Mouse (Mus musculus) lung, embryonic 16.5 days (tissue): ENCODE measurements around the gene Pspc1. TPM values are rescaled to one million over a fixed set of nuclear protein-coding genes. Genes with fewer than 3 reads are reported as not detected.
"Not testable (repeated sequence)": the region's sequence is repeated elsewhere in the genome, so short reads cannot be mapped to it uniquely, and the experiment has no call there.

ENCODE experiments used
- ATAC-seq: fragments of 200-750 bp; cut with Nextera tagmentation; 2 replicates; pipeline ENCODE4 v1.8.0; 2017; ENCODE audit warnings: low read depth, mild to moderate bottlenecking, moderate library complexity
- H3K27ac ChIP-seq: fragments of 300-500 bp; sonication (generic); 2 replicates; pipeline ENCODE4 v1.5.1; 2014; ENCODE audit warnings: mild to moderate bottlenecking, control low read depth, low read length
- H3K27me3 ChIP-seq: fragments of 300-500 bp; sonication (generic); 2 replicates; pipeline ENCODE4 v1.6.1; 2014; ENCODE audit warnings: low read depth, low read length, mixed read lengths; ENCODE audit not compliant: control insufficient read depth, insufficient read depth
- H3K36me3 ChIP-seq: fragments of 300-500 bp; sonication (generic); 2 replicates; pipeline ENCODE4 v1.6.1; 2014; ENCODE audit warnings: low read length; ENCODE audit not compliant: control insufficient read depth, insufficient read depth
- H3K4me1 ChIP-seq: fragments of 300-500 bp; sonication (generic); replicated peaks from 2 replicates; pipeline ENCODE4 v1.6.1; 2014; ENCODE audit warnings: low read length, mixed read lengths; ENCODE audit not compliant: control insufficient read depth, insufficient read depth
- H3K4me2 ChIP-seq: fragments of 300-500 bp; sonication (generic); 2 replicates; pipeline ENCODE4 v1.6.1; 2014; ENCODE audit warnings: low read depth, low read length, control low read depth
- H3K4me3 ChIP-seq: fragments of 300-500 bp; sonication (generic); 2 replicates; pipeline ENCODE4 v1.5.1; 2014; ENCODE audit warnings: mild to moderate bottlenecking, low read length, control low read depth
- H3K9ac ChIP-seq: fragments of 300-500 bp; sonication (generic); 2 replicates; pipeline ENCODE4 v1.6.1; 2014; ENCODE audit warnings: low read length, control low read depth
- H3K9me3 ChIP-seq: fragments of 300-500 bp; sonication (generic); 2 replicates; pipeline ENCODE4 v1.6.1; 2016; ENCODE audit warnings: low read length; ENCODE audit not compliant: control insufficient read depth
- WGBS: fragments of 180-500 bp; shearing (Covaris S2); extraction: QIAGEN DNeasy Blood & Tissue Kit; methylation state at CpG from one replicate; pipeline ENCODE4 v1.1.7; 2014; 5-methylcytosine and 5-hydroxymethylcytosine counted together
- polyA plus RNA-seq: library from polyadenylated mRNA; unstranded; fragments of >200 nt; fragmentation: Nextera tagmentation; extraction: Ambion mirVana; gene quantifications from 2 replicates; pipeline ENCODE4 v1.2.1, GENCODE M21; 2015

Pspc1 gene
- polyA plus RNA-seq, 1 experiment from 2014 or later, result 19.2 TPM

- H3K4me3 ChIP-seq, result no peak overlapping the region
- H3K27ac ChIP-seq, result no peak overlapping the region
- no peak overlapping the region for H3K9ac ChIP-seq
- no peak overlapping the region for H3K4me2 ChIP-seq
- WGBS, result 43% methylated on average over 2 of the region's 2 CpGs
- no peak for ATAC-seq
- no peaks in the 10 kb centered on the region for H3K27me3 ChIP-seq
- H3K4me1 ChIP-seq, result no peaks in the 10 kb centered on the region
- H3K36me3 ChIP-seq, result peaks cover 29% of the 10 kb centered on the region
- no peaks in the 10 kb centered on the region for H3K9me3 ChIP-seq
Measured at GRCm38 (mm10) chr14:56793243-56793642, 15.1 kb upstream of the Pspc1 start.

- Histone ChIP-seq H3K4me1 (no peaks in the 10 kb centered on the region), H3K27ac (no peak overlapping the region), H3K36me3 (no peaks in the 10 kb centered on the region), H3K9ac (no peak overlapping the region), H3K4me2 (no peak overlapping the region), H3K27me3 (no peaks in the 10 kb centered on the region), H3K9me3 (no peaks in the 10 kb centered on the region), H3K4me3 (no peak overlapping the region)
- ATAC-seq, result no peak
- WGBS, result 74% methylated on average over 1 of the region's 1 CpGs
Measured at GRCm38 (mm10) chr14:56784575-56784974, 6.5 kb upstream of the Pspc1 start.

DNA sequence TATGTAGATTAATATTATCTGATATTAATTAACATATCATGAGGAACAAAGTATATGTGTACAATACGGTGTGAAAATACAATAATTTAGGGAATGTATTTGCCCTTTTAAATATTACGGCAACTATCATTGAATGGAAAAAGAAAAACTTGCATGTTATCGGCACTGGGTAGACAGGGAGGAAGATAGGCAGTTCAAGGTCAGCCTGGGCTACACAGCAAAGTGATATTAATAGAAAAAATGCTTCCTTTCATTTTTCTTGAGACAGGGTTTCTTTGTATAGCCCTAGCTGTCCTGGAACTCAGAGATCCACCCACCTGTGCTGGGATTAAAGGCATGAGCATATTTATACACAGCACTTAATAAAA lies 801 bp upstream of the Pspc1 start:
- no peak for ATAC-seq
- Histone ChIP-seq H3K4me2 (peak overlapping the region; percentile 90), H3K9me3 (no peaks in the 10 kb centered on the region), H3K36me3 (no peaks in the 10 kb centered on the region), H3K27me3 (no peaks in the 10 kb centered on the region), H3K4me1 (peaks cover 16% of the 10 kb centered on the region), H3K9ac (peak overlapping the region; percentile 61), H3K4me3 (peak overlapping the region; percentile 95), H3K27ac (peak overlapping the region; percentile 96)
- 35% methylated on average over 3 of the region's 3 CpGs for WGBS

DNA sequence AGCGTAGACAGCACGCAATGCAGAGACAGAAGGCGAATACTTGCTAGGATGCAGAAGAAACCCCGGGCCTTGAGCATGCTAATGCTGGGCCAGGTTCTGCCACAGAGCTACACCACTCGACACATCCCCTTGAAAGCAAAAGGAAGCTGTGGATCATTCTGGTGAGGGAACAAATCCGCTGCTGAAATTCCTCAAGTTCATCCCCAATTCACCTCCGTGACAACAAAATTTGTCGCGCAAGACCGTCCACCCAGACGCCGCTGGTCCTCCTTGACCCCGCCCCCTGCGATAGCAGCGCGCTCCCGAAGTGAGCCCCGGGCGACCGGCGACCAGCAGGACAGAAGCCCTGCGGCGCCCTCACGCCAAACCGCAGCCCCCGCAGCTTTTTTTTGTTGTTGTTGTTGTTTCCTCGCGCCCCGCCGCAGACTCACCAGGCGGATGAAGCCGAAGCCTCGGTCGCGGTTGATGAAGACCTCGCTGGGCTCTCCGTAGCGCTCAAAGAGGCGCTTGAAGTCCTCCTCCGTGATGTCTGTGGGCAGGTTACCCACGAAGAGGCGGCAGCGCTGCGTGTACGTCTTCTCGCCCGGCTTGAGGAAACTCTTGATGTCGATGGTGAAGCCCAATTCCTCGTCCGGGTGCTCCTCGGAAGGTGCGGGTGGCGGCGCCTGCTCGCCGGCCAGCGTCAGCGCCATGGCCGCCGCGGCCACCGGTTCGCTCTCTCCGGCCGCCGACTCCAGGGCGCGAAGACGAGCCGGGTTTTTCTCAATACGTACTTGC lies 568 bp downstream of the Pspc1 start:
- H3K4me2 ChIP-seq, result peak overlapping the region; percentile 90
- H3K4me1 ChIP-seq, result peaks cover 16% of the 10 kb centered on the region
- H3K36me3 ChIP-seq, result no peaks in the 10 kb centered on the region
- H3K9ac ChIP-seq, result peak overlapping the region; percentile 97
- peak overlapping the region; percentile 95 for H3K4me3 ChIP-seq
- H3K9me3 ChIP-seq, result no peaks in the 10 kb centered on the region
- ATAC-seq, result peak; percentile 50
- no peaks in the 10 kb centered on the region for H3K27me3 ChIP-seq
- under 1% methylated on average over 71 of the region's 71 CpGs for WGBS
- H3K27ac ChIP-seq, result peak overlapping the region; percentile 96

DNA sequence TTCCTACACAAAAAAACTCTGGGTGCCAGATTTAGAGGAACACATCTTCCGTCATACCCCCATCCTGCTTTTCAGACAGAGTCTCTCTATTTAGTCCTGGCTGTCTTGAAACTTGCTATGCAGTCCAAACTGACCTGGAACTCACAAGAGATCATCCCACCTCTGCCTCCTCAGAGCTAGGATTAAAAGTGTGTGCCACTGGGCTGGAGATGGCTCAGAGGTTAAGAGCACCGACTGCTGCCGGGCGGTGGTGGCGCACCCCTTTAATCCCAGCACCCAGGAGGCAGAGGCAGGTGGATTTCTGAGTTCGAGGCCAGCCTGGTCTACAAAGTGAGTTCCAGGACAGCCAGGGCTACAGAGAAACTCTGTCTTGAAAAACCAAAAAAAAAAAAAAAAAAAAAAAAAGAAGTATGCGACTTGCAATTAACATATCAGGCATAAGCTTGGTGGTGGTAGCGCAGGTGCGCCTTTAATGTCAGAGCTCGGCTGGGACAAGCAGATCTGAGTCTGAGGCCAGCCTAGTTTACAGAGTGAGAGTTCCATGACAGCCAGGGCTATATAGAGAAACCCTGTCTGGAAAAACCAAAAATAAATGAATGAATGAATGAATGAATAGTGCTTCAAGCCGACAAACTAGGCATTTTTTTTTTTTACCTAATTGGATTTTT lies 1.4 kb downstream of the Pspc1 start:
- Histone ChIP-seq H3K9ac (peak overlapping the region; percentile 97), H3K4me1 (peaks cover 16% of the 10 kb centered on the region), H3K27me3 (no peaks in the 10 kb centered on the region), H3K4me2 (peak overlapping the region; percentile 90), H3K4me3 (peak overlapping the region; percentile 95), H3K9me3 (no peaks in the 10 kb centered on the region), H3K27ac (no peak overlapping the region), H3K36me3 (peaks cover 1% of the 10 kb centered on the region; the same call in 1 of the 2 replicates)
- WGBS, result 17% methylated on average over 11 of the region's 11 CpGs
- ATAC-seq, result no peak

DNA sequence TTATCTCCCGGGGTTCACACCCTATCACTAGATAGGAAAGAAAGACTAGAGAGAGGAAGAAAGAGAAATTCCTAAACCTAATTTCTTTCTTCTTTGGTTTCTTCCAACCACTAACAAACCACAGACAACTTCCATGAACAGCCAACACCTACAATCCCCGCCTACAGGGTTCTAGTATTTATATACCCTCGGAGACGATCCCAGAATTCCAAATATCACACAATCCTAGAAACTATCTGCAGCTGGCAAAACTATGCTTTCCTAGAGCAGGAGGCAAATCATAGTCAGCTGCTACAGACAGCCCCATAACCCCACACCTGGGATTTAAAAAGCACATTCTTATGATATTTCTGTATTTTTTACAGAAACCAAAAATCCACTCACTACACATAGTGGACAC lies 2.7 kb downstream of the Pspc1 start:
- no peaks in the 10 kb centered on the region for H3K27me3 ChIP-seq
- WGBS, result 30% methylated on average over 4 of the region's 4 CpGs
- 0 out of 2 replicates have a peak overlapping the region, but pooled peaks have one; percentile 30 for H3K4me3 ChIP-seq
- no peak for ATAC-seq
- peaks cover 6% of the 10 kb centered on the region; the same call in 1 of the 2 replicates for H3K36me3 ChIP-seq
- H3K9ac ChIP-seq, result no peak overlapping the region
- H3K27ac ChIP-seq, result no peak overlapping the region
- H3K4me1 ChIP-seq, result peaks cover 16% of the 10 kb centered on the region
- H3K9me3 ChIP-seq, result no peaks in the 10 kb centered on the region
- peak overlapping the region; percentile 50 for H3K4me2 ChIP-seq

GRCm38 (mm10) chr14:56766438-56766837 lies 11.7 kb downstream of the Pspc1 start:
- H3K27ac ChIP-seq, H3K9ac ChIP-seq, H3K27me3 ChIP-seq, H3K4me2 ChIP-seq, H3K4me3 ChIP-seq, H3K4me1 ChIP-seq, H3K9me3 ChIP-seq, ATAC-seq: not testable (repeated sequence)
- 98% methylated on average over 2 of the region's 2 CpGs for WGBS
- peaks cover 12% of the 10 kb centered on the region for H3K36me3 ChIP-seq

GRCm38 (mm10) chr14:56765117-56765516 lies 13.0 kb downstream of the Pspc1 start:
- not testable (repeated sequence) for H3K9ac ChIP-seq, ATAC-seq, H3K9me3 ChIP-seq, H3K4me2 ChIP-seq, H3K4me3 ChIP-seq, H3K27ac ChIP-seq, H3K27me3 ChIP-seq, H3K4me1 ChIP-seq
- H3K36me3 ChIP-seq, result peaks cover 21% of the 10 kb centered on the region
- 92% methylated on average over 2 of the region's 3 CpGs for WGBS

- no peak overlapping the region for H3K4me2 ChIP-seq
- no peaks in the 10 kb centered on the region for H3K27me3 ChIP-seq
- H3K4me1 ChIP-seq, result no peaks in the 10 kb centered on the region
- WGBS, result 86% methylated on average over 4 of the region's 4 CpGs
- no peak overlapping the region for H3K9ac ChIP-seq
- no peak overlapping the region for H3K4me3 ChIP-seq
- no peak for ATAC-seq
- peaks cover 13% of the 10 kb centered on the region for H3K36me3 ChIP-seq
- no peak overlapping the region for H3K27ac ChIP-seq
- no peaks in the 10 kb centered on the region for H3K9me3 ChIP-seq
Measured at GRCm38 (mm10) chr14:56751282-56751681, 26.8 kb downstream of the Pspc1 start.
